Mouse (Mus musculus) retina, adult 2 months (tissue): ENCODE data around the gene Ripply3.
"Not testable (repeated sequence)": the region's sequence is repeated elsewhere in the genome, so short reads cannot be mapped to it uniquely, and the experiment has no call there.

Experiments used
- DNase-seq: peaks from one replicate; pipeline ENCODE4 v3.0.0-alpha.2; 2012; ENCODE audit warnings: low read depth, low spot score

Gene Ripply3

DNA sequence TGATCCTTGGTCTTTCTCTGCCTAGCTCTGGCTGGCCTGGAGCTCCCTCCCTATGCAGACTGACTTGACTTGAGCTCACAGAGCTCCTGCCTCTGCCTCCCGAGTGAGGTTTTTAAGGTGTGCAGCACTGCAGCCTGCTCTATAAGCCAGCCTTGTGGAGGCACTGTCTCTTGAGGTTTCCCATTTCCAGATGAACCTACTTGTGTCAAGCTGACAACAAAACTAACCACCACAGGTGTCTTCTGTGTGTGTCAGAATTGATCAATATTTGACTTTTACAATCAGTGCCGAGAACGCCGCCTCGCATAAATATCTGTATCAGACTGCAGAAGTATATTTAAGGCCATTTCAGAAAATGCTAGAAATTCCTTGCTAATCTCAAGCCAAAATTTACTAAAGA lies 13.6 kb upstream of the Ripply3 start:
- DNase-seq, result no peak

GRCm38 (mm10) chr16:94315215-94315614 lies 13.0 kb upstream of the Ripply3 start:
- no peak for DNase-seq

DNA sequence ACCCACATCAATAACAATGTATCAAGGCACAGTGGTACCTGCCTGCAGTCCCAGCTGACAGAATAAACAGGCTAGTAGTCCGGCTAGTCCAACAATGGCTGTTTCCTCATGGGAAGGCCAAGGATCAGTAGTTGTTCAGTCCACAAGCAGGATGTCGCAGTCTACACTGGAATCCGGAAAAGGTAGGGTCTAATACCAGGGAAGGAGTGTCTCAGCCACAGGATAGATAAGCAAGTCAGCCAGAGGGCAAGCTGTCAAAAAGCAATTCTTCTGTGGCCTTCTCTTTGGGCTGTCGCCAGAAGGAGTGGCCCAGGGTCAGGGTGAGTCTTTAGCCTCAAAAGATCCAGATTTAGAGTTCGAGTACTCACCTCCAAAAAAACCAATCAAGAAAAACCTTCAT lies 10.5 kb upstream of the Ripply3 start:
- DNase-seq, result no peak

DNA sequence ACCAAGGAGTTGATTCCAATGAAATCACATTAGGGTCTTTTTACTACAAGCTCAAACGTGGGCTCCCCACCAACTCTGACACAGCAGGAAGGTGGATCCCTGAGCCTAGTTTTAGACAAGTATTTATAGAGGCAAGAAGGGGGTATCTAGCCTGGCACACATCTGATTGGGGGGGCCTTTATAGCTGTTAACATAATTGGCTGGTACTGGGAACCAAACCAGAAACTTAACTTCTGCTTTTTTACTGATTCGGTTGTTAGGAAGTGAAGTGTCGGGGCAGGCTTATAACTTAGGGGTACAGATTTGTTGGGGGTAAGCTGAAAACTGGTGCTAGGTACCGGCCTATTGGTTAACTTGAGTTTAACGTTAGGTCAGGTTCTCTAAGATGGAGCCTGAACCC lies 8.0 kb upstream of the Ripply3 start:
- DNase-seq, result no peak

DNA sequence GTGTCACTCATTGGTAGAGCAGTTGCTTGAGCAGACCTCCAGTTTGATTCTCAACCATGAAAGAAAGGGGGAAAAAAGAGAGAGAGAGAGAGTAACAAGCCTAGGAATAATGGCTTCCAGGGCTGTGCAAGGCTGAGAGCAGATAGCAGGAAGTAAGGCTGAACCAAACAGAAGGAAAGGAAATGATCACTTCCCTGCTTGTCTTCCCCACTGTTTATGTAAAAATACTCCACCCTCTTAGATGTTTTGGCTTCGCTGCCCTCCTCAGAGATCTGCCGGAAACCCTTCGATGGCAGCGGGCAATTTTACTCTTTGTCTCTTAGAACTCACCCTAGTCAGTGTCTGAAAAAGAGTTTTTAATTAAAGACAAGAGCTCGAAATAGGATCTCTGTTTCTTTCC lies 4.5 kb upstream of the Ripply3 start:
- no peak for DNase-seq

- DNase-seq, result no peak
These were observed 2.2 kb upstream of the Ripply3 start for GRCm38 (mm10) chr16:94326008-94326407.

GRCm38 (mm10) chr16:94328881-94329867 lies 954 bp downstream of the Ripply3 start:
- no peak for DNase-seq

- DNase-seq, result no peak
These were observed 2.2 kb downstream of the Ripply3 start for GRCm38 (mm10) chr16:94330429-94330828.

GRCm38 (mm10) chr16:94331233-94331885 lies 3.1 kb downstream of the Ripply3 start:
- no peak for DNase-seq

- DNase-seq, result no peak
These were observed 3.6 kb downstream of the Ripply3 start for GRCm38 (mm10) chr16:94331886-94332252.

- no peak for DNase-seq
These were observed 7.4 kb downstream of the Ripply3 start for GRCm38 (mm10) chr16:94335656-94336055.

DNA sequence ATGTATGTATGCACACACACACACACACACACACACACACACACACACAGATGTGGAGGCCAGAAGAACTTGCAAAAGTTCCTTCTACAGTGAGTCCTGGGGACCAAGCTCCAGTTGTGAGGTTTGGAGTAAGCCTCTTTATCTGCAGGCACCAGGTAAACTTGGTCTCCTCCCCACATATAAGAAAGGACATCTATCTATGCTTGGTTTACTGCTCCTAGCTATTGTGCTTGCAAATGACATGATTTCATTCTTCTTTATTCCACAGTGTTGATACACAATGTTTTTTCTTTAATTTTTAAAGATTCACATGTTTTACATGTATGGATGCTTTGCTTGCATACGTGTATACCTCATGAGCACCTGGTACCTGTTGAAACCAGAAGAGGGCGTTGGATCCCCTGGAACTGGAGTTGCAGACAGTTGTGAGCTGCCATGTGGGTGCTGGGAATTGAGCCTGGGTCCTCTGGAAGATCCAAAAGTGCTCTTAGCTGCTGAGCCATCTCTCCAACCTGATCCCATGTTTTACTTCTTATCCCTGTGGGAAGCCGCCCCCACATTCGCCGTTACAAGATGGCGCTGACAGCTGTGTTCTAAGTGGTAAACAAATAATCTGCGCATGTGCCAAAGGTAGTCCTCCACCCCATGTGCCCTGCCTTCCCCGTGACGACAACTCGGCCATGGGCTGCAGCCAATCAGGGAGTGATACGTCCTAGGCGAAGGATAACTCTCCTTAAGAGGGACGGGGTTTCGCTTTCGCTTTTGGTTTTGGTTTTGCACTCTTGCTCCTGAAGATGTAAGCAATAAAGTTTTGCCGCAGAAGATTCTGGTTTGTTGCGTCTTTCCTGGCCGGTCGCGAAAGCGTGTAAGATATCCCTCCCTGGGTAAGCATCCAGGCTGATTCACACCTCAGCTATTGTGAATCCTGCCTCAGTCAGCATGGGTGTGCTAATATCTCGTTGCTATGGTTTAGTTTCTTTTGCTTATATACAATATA lies 11.2 kb downstream of the Ripply3 start:
- not testable (repeated sequence) for DNase-seq

DNA sequence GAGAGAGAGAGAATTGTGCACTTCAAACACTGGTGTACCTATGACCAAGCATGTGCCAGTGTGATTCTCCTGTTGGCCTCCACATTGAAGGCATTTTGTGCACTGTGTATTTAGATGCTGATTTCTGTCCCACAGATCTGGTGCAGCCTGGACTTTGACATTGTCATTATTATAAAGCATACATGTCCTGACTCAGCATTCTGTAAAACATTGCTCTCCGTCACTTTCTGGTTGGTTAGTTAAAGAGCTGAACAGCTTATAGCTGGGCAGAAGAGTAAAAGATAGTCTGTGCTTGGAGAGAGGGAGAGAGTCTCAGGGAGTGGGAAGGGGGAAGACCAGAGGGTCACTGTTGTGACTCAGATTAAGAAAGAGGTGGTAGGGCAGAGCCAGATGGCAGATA lies 17.5 kb downstream of the Ripply3 start:
- DNase-seq, result no peak

- no peak for DNase-seq
These were observed 19.0 kb downstream of the Ripply3 start for GRCm38 (mm10) chr16:94347080-94347731.

DNA sequence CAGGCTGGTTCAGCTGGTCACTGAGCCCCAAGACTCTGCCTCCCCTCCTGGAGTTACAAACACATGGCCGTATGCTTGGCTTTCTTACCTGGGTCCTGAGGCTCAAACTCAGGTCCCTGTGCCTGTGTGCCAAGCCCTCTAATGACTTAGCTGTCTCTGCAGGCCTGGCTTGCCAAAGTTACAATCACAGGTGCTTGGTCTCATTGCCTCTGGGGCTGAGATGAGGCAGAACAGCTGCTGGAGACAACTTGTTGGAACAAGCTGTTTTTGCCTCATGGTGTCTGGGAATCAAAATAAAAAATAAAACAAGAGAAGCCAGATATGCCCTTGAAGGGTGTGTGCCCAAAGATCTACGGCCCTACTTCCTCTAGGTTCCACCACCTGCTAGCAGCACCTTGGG lies 20.6 kb downstream of the Ripply3 start:
- no peak for DNase-seq

DNA sequence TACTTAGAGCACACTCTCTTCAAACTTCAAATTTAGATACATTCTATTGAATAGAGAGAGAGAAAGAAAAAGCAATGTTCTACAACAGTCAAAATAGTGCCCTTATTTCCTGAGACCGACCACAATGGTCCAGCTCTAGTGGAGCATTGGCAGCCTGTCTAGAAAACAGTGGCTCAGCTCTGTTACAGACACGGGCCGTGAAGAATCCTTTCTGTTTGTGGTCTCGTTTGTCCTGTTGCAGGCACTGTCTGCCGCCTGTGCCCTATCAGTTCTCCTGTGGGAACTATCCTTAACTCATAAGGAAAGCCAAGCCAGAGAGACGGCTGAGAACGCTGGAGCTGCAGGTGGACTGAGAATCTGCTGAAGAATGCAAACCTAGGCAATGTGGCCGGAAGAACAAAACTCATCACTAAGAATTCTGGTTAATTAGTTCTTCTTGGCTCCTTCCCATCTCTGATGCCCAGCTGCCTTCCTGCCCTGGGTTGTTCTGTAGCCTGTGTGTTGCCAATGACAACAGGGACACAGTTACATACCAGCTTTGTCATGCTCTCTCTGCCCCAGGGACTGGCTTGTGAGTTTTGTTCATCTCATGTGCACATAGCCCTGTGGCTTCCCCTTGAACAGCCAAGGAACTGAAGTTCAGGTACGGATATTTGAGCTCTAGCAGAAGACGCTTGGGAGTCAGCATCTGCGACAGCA lies 21.5 kb downstream of the Ripply3 start:
- DNase-seq, result no peak

GRCm38 (mm10) chr16:94350287-94350677 lies 22.1 kb downstream of the Ripply3 start:
- DNase-seq, result no peak

DNA sequence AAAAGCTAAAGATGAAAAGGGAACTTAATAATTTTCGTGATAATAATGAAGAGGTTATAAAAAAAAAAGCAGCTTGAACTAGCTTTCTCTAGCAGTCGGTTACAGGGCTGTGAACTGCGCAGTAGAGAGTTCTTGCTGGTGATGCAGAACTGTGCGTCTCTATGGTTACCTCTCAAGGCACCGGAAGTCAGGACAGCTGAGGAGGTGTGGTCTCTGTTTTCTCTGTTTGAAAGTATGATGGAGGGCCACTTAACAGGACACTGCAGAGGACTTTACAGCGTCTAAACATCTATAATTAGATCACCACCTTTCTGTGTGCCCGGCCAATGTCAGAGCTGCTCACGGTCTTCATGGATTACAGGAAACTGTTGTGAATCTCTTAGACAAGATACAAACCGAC lies 26.2 kb downstream of the Ripply3 start:
- DNase-seq, result no peak

- DNase-seq, result no peak
These were observed 27.8 kb downstream of the Ripply3 start for GRCm38 (mm10) chr16:94356046-94356445.

- DNase-seq, result no peak
These were observed 28.7 kb downstream of the Ripply3 start for GRCm38 (mm10) chr16:94356776-94357494.
